Mouse (Mus musculus) CD4-positive, CD25-positive, alpha-beta regulatory T cell, adult 4 months (primary cell): ENCODE measurements around the gene Ces1f. TPM values are rescaled to one million over a fixed set of nuclear protein-coding genes. Genes with fewer than 3 reads are reported as not detected.
"Not testable (repeated sequence)": the region's sequence is repeated elsewhere in the genome, so short reads cannot be mapped to it uniquely, and the experiment has no call there.

Experiments
- ATAC-seq: one replicate; pipeline ENCODE4 v1.8.0; 2017
- polyA plus RNA-seq, 2 experiments: library from polyadenylated mRNA; unstranded; fragments of 100-300 nt; shearing (Covaris generic); gene quantifications; one replicate each; pipeline ENCODE4 v1.2.1; 2017

Ces1f gene
- not detected for polyA plus RNA-seq

- ATAC-seq = no peak
Measured at GRCm38 (mm10) chr8:93279556-93279955, at the start of gene Ces1f. Gene Ces1f (minus strand): TSS chr8:93279747.

- no peak for ATAC-seq
Measured at GRCm38 (mm10) chr8:93325123-93325522, 45.6 kb upstream of the Ces1f start.

GRCm38 (mm10) chr8:93317031-93317430, 37.5 kb upstream of the Ces1f start:
- ATAC-seq = no peak

GRCm38 (mm10) chr8:93315557-93315956, 36.0 kb upstream of the Ces1f start:
- no peak for ATAC-seq

GRCm38 (mm10) chr8:93283896-93284295, 4.3 kb upstream of the Ces1f start:
- ATAC-seq = no peak

- ATAC-seq = no peak
Measured at GRCm38 (mm10) chr8:93282349-93282748, 2.8 kb upstream of the Ces1f start.

- ATAC-seq = no peak
Measured at GRCm38 (mm10) chr8:93278176-93278805, 1.3 kb downstream of the Ces1f start.

- ATAC-seq = no peak
Measured at GRCm38 (mm10) chr8:93274609-93275008, 4.9 kb downstream of the Ces1f start.

- ATAC-seq = no peak
Measured at GRCm38 (mm10) chr8:93273321-93273720, 6.2 kb downstream of the Ces1f start.

- no peak for ATAC-seq
Measured at GRCm38 (mm10) chr8:93272686-93273085, 6.9 kb downstream of the Ces1f start.

GRCm38 (mm10) chr8:93261436-93261835, 18.1 kb downstream of the Ces1f start:
- ATAC-seq = no peak

GRCm38 (mm10) chr8:93252400-93252925, 27.1 kb downstream of the Ces1f start:
- no peak for ATAC-seq

GRCm38 (mm10) chr8:93246057-93246456, 33.5 kb downstream of the Ces1f start:
- ATAC-seq = no peak

- no peak for ATAC-seq
Measured at GRCm38 (mm10) chr8:93239884-93240283, 39.7 kb downstream of the Ces1f start.

- no peak for ATAC-seq
Measured at GRCm38 (mm10) chr8:93235681-93236080, 43.9 kb downstream of the Ces1f start.

GRCm38 (mm10) chr8:93234706-93235105, 44.8 kb downstream of the Ces1f start:
- ATAC-seq = no peak

- ATAC-seq = no peak
Measured at GRCm38 (mm10) chr8:93234068-93234467, 45.5 kb downstream of the Ces1f start.

GRCm38 (mm10) chr8:93229446-93229845, 50.1 kb downstream of the Ces1f start, which contains the start of gene Ces1e:
Gene Ces1e (minus strand): TSS chr8:93229619.
- ATAC-seq = no peak

- no peak for ATAC-seq
Measured at GRCm38 (mm10) chr8:93228673-93229370, 50.7 kb downstream of the Ces1f start.

GRCm38 (mm10) chr8:93226471-93226870, 53.1 kb downstream of the Ces1f start:
- ATAC-seq = not testable (repeated sequence)

GRCm38 (mm10) chr8:93221896-93222295, 57.7 kb downstream of the Ces1f start:
- no peak for ATAC-seq

GRCm38 (mm10) chr8:93217867-93218266, 61.7 kb downstream of the Ces1f start:
- ATAC-seq = no peak

GRCm38 (mm10) chr8:93217375-93217774, 62.2 kb downstream of the Ces1f start:
- no peak for ATAC-seq

- no peak for ATAC-seq
Measured at GRCm38 (mm10) chr8:93211091-93211490, 68.5 kb downstream of the Ces1f start.
